Mouse (Mus musculus) kidney, embryonic 16.5 days (tissue): ENCODE results near the gene Eif3k. TPM values are rescaled to one million over a fixed set of nuclear protein-coding genes. Genes with fewer than 3 reads are reported as not detected.

Experiments used
- ATAC-seq: fragments of 200-750 bp; cut with Nextera tagmentation; 2 replicates; pipeline ENCODE4 v1.8.0; 2017; ENCODE audit warnings: moderate TSS enrichment; ENCODE audit not compliant: low FRiP score, low TSS enrichment
- H3K27ac ChIP-seq: fragments of 300-500 bp; sonication (generic); 2 replicates; pipeline ENCODE4 v1.5.1; 2014; ENCODE audit warnings: low read length
- H3K27me3 ChIP-seq: fragments of 300-500 bp; sonication (generic); 2 replicates; pipeline ENCODE4 v1.6.1; 2014; ENCODE audit warnings: low read length, control low read depth, mixed read lengths; ENCODE audit not compliant: insufficient read depth
- H3K36me3 ChIP-seq: fragments of 300-500 bp; sonication (generic); 2 replicates; pipeline ENCODE4 v1.6.1; 2014; ENCODE audit warnings: low read length, control low read depth, mixed read lengths; ENCODE audit not compliant: insufficient read depth
- H3K4me1 ChIP-seq: fragments of 300-500 bp; sonication (generic); 2 replicates; pipeline ENCODE4 v1.6.1; 2014; ENCODE audit warnings: low read length, control low read depth, mixed read lengths; ENCODE audit not compliant: insufficient read depth
- H3K4me2 ChIP-seq: fragments of 300-500 bp; sonication (generic); replicated peaks from 2 replicates; pipeline ENCODE4 v1.6.1; 2014; ENCODE audit warnings: low read depth, low read length
- H3K4me3 ChIP-seq: fragments of 300-500 bp; sonication (generic); 2 replicates; pipeline ENCODE4 v1.5.1; 2014; ENCODE audit warnings: mild to moderate bottlenecking, low read length
- H3K9ac ChIP-seq: fragments of 300-500 bp; sonication (generic); replicated peaks from 2 replicates; pipeline ENCODE4 v1.6.1; 2014; ENCODE audit warnings: low read length
- H3K9me3 ChIP-seq: fragments of 300-500 bp; sonication (generic); 2 replicates; pipeline ENCODE4 v1.6.1; 2016; ENCODE audit warnings: low read length, control low read depth
- WGBS: fragments of 180-500 bp; shearing (Covaris S2); extraction: QIAGEN DNeasy Blood & Tissue Kit; methylation state at CpG from one replicate; pipeline ENCODE4 v1.1.7; 2014; 5-methylcytosine and 5-hydroxymethylcytosine counted together
- polyA plus RNA-seq: library from polyadenylated mRNA; unstranded; fragments of >200 nt; fragmentation: Nextera tagmentation; extraction: Ambion mirVana; gene quantifications from 2 replicates; pipeline ENCODE4 v1.2.1, GENCODE M21; 2015

The Eif3k gene
- polyA plus RNA-seq, 1 experiment from 2014 or later: 407 TPM

DNA sequence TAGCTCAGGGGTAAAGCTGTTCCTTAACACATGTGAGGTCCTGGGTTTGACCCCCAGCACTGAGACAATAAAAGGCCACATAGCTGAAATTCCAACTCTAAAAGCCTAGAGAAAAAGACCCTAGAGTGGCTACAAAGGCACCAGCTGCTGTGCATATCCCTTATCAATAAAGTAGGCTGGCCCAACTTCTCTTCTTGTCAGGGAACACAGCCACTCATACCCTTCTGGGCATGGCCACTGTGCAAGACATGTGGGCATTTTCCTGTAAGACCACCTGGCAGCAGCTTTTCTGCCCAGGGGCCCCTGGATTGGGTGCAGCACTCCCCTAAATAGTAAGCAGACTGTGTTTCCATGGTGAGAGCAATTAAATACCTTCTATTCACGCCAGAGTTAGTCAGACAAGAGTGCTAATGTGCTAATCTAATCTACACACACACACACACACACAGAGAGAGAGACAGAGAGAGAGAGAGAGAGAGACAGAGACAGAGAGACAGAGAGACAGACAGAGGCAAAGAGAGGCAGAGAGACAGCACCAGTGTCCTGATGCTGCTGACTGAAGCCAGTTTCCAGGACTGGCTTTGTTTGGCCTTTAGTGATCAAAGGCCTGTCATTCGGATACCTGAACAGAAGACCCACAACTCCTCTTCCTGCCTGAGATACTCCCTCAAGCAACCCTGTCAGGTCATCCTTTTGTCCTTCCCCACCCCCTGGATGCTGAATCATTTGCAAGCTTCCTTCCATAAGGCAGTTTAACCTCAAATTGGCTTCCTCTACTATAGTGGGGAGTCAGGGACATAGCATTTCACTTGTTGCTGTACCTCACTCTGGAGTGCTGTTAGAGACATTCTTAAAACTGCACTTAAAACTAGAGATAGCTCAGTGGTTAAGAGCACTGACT is 27.9 kb downstream of the Eif3k start:
- no peaks in the 10 kb centered on the region for H3K36me3 ChIP-seq
- no peak overlapping the region for H3K4me3 ChIP-seq
- ATAC-seq: 0 out of 2 replicates have a peak, but pooled peaks have one; percentile 14
- no peaks in the 10 kb centered on the region for H3K9me3 ChIP-seq
- H3K4me1 ChIP-seq: peaks cover 91% of the 10 kb centered on the region
- H3K9ac ChIP-seq: no peak overlapping the region; the same call in 1 of the 2 replicates
- WGBS: 11% methylated on average over 2 of the region's 2 CpGs
- H3K27me3 ChIP-seq: no peaks in the 10 kb centered on the region
- H3K27ac ChIP-seq: peak overlapping the region; percentile 88
- H3K4me2 ChIP-seq: peak overlapping the region; percentile 6; the same call in 1 of the 2 replicates

DNA sequence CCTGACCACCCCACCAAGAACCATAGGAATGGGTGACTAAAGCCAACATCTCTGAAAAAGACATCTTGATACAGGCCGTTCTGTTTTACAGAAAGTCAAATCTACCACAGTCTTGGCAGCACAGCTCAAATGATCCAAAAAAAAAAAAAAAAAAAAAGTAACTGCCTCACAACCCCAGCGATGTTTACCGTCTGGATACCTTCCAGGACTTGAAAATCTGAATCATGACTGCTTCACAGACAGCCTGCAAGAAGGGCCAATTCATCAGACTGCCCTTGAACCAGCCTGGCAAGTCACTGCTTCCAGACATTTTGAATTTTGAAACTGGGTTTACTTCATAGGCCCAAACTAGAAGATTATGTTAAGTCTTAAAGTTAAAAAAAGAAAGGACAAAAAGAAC is 28.9 kb downstream of the Eif3k start:
- Histone ChIP-seq H3K27me3 (no peaks in the 10 kb centered on the region), H3K9ac (peak overlapping the region; percentile 23), H3K4me3 (no peak overlapping the region), H3K36me3 (no peaks in the 10 kb centered on the region), H3K9me3 (no peaks in the 10 kb centered on the region), H3K4me1 (peaks cover 90% of the 10 kb centered on the region), H3K27ac (peak overlapping the region; percentile 88), H3K4me2 (no peak overlapping the region)
- ATAC-seq: no peak
- 10% methylated on average over 3 of the region's 3 CpGs for WGBS

DNA sequence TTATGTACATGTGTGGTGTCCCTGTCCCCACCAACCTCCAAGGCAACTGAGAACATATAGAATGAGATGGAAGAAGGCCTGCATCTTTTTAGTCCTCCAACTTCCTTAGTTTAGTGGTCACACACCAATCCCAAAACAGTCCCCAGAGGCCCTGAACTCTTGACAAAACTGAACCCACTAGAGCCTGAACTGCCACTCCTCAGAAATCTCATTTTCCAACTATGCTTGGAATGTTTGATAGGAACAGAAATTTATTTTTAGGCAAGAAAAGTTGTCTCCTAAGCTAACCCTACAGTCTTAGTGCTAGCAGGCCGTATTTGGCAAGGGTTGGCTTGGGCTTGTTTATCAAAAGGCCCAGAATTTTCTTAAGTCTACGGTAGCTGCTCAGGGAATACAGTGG is 29.9 kb downstream of the Eif3k start:
- no peaks in the 10 kb centered on the region for H3K9me3 ChIP-seq
- no peak overlapping the region for H3K4me2 ChIP-seq
- no peak overlapping the region for H3K9ac ChIP-seq
- peak overlapping the region; percentile 88 for H3K27ac ChIP-seq
- no peaks in the 10 kb centered on the region for H3K27me3 ChIP-seq
- H3K36me3 ChIP-seq: no peaks in the 10 kb centered on the region
- peaks cover 90% of the 10 kb centered on the region for H3K4me1 ChIP-seq
- 70% methylated on average over 2 of the region's 2 CpGs for WGBS
- ATAC-seq: no peak
- no peak overlapping the region for H3K4me3 ChIP-seq

DNA sequence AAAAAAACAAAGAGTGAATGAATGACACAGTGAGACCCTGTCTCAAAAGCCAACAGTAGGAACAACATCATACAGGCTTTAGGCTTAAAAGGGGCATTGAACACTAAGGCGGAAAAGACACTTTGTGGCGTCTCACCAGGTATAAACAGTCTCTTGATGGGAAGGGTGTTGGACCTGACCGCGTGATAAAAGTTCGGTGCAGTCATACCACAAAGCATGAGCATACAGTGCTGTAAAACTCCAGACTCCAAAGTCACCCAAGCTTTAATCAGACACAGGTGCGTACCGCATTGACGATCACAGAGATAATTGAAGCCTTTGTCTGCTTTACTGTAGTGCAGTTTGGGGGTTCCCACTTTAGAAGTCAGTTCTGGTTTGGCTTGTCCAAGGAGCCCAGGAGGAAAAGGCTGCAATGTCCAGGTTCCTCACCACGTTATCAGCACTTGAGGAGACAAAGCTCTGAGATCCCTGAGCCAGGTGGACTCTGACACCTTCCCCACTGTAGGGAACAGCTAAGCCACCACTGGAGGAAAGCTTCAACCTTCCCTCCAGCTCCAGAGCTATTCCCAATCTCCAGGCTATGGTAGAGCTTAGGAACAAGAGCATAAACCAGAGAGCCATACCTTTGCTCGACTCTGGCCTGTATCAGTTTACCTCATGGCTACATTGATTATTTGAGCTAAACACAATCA is 31.2 kb downstream of the Eif3k start:
- H3K9ac ChIP-seq: no peak overlapping the region
- no peak overlapping the region for H3K27ac ChIP-seq
- ATAC-seq: no peak
- no peaks in the 10 kb centered on the region for H3K36me3 ChIP-seq
- H3K27me3 ChIP-seq: no peaks in the 10 kb centered on the region
- H3K4me1 ChIP-seq: peaks cover 90% of the 10 kb centered on the region
- no peak overlapping the region for H3K4me3 ChIP-seq
- WGBS: 86% methylated on average over 10 of the region's 10 CpGs
- H3K4me2 ChIP-seq: no peak overlapping the region
- no peaks in the 10 kb centered on the region for H3K9me3 ChIP-seq

DNA sequence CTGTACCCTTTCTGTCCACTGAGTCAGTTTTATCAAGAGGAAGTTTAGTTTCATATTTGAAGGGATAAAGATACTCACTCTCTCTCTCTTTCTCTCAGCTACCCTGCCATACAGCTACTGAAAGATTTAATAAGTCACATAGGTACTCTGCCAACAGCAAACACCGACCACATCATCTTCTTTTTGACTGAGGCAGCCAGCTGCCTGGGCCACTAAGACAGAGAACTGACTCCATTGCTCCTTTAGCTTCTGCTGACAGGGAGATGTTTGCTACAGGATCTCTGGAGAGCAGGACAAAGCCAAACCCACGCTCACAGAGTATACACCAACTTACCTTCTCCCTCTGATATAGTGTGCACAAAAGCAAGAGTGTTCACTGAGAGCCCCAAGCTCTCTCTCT is 32.4 kb downstream of the Eif3k start:
- no peak for ATAC-seq
- Histone ChIP-seq H3K4me1 (peaks cover 96% of the 10 kb centered on the region), H3K27ac (peak overlapping the region; percentile 71), H3K36me3 (no peaks in the 10 kb centered on the region), H3K9me3 (no peaks in the 10 kb centered on the region), H3K9ac (peak overlapping the region; percentile 7; the same call in 1 of the 2 replicates), H3K27me3 (no peaks in the 10 kb centered on the region), H3K4me3 (no peak overlapping the region), H3K4me2 (no peak overlapping the region; the same call in 1 of the 2 replicates)
- 70% methylated on average over 2 of the region's 2 CpGs for WGBS

DNA sequence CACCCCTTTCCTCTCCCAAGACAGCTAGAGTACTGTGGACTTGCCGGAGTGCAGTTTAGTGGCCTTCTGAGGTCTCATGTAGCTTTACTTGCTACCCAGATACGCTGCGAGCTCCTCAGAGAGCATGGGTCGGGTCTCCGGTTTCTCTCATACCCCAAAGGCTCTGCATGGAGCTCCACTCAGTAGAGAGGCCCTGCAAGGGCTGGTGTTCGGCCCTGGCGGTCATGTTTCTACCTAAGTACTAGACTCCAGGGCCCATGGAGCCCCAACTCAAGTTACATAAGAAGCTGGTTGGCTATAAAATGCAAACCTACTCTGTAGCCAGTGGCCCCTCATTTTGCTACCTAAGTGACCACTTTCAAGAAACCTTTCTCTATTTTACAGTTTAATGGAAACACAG is 32.9 kb downstream of the Eif3k start:
- no peaks in the 10 kb centered on the region for H3K36me3 ChIP-seq
- 49% methylated on average over 7 of the region's 7 CpGs for WGBS
- ATAC-seq: no peak
- no peaks in the 10 kb centered on the region for H3K27me3 ChIP-seq
- H3K4me3 ChIP-seq: no peak overlapping the region
- H3K4me1 ChIP-seq: peaks cover 97% of the 10 kb centered on the region
- H3K9me3 ChIP-seq: no peaks in the 10 kb centered on the region
- peak overlapping the region; percentile 71 for H3K27ac ChIP-seq
- peak overlapping the region; percentile 4; the same call in 1 of the 2 replicates for H3K9ac ChIP-seq
- no peak overlapping the region for H3K4me2 ChIP-seq

DNA sequence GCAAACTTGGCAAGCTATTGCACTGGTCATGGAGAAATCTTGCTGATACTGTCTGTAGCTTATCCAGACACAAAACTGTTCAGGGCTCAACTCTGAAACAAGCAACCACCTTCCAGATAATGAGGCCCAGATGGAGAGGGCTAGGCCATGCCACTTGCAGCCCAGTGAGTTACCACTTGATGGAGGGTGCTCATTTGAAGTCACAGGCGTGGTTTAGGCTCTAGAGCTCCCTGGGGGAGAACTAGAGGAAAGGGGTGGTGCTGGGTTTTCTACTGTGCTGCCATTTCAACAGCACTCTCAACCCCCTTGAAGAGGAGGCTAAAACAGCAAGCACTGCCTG is 35.4 kb downstream of the Eif3k start:
- no peak overlapping the region for H3K4me3 ChIP-seq
- peak overlapping the region; percentile 92 for H3K27ac ChIP-seq
- 21% methylated on average over 1 of the region's 1 CpGs for WGBS
- peaks cover 93% of the 10 kb centered on the region for H3K4me1 ChIP-seq
- H3K36me3 ChIP-seq: no peaks in the 10 kb centered on the region
- no peak overlapping the region for H3K4me2 ChIP-seq
- peak overlapping the region; percentile 18; the same call in 1 of the 2 replicates for H3K9ac ChIP-seq
- no peaks in the 10 kb centered on the region for H3K9me3 ChIP-seq
- H3K27me3 ChIP-seq: no peaks in the 10 kb centered on the region
- 0 out of 2 replicates have a peak, but pooled peaks have one; percentile 4 for ATAC-seq

DNA sequence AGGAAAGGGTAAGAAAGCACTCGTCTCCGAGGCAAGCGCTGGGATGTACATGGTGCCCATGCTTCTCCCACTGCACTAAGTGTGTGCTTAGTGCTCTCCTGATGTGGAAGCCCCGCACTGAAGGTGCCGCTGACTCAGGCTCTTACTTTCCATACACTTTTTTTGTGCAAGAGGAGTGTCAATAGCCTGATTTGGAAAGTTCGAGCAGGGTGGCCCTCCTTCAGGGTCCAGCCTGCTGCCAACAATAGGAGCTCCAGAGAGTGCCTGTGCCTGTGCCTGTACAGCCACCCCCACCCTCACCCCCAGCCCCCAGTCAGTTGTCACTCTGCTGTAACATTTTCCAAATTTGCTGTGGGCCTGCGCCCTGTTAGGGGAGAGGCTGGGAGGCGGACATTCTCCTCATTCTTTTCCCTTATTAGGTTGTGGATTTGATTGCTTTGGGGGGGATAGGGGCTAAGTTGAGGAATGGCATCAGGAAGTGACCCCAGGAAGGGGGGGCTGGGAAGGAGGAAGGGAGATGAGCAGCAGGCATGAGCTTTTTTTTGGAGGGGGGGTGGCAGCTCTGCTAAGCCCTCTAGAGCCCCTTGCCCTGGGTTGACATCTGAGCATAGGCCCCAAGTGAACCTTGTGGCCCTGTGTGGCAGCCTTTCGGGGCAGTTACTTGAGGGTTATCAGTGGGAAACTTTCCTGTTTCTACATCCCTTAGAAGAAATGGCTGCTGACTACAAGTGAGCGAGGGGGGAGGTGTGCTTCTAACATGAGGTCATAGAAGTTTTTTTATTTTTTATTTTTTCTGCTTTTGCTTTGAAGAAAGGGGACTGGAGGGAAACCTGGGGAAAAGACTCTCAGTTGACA is 36.0 kb downstream of the Eif3k start:
- Histone ChIP-seq H3K9me3 (no peaks in the 10 kb centered on the region), H3K27ac (peak overlapping the region; percentile 92), H3K4me1 (peaks cover 93% of the 10 kb centered on the region), H3K36me3 (0 out of 2 replicates have a peak, but pooled peaks cover under 1% of the 10 kb centered on the region), H3K4me2 (peak overlapping the region; percentile 34), H3K4me3 (no peak overlapping the region), H3K9ac (peak overlapping the region; percentile 61), H3K27me3 (no peaks in the 10 kb centered on the region)
- peak; percentile 66 for ATAC-seq
- 14% methylated on average over 10 of the region's 10 CpGs for WGBS

DNA sequence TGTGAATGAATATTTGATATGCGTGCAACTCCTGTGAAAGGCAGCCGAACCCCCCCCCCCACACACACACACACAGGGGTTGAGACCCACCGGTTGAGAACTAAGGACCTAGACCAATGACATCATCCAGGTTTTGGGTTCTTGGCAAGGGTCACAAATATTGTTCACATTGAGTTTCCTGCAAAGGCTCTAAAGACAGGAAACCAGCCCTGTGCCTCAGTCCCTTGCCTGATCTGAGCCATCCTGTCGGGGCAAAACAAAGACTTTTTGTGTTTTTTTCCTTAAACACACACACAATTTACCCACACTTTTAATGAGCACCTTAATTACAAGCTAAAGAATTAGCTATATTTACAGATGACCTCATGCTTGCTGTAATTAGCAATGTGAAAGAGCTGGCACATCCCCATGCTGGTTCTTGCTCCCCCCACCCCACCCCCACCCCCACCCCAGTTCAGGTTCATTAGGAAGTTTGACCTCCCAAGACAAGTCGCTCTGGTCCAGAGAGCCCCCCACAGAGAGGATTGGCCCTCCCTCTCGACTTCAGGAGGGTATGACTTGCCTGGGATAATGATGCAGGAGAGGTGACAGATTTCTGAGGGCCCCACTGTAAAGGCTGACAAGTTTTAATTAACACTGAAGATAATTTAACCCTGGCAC is 36.8 kb downstream of the Eif3k start:
- WGBS: 39% methylated on average over 6 of the region's 6 CpGs
- Histone ChIP-seq H3K9me3 (no peaks in the 10 kb centered on the region), H3K27me3 (no peaks in the 10 kb centered on the region), H3K9ac (peak overlapping the region; percentile 61), H3K36me3 (0 out of 2 replicates have a peak, but pooled peaks cover 6% of the 10 kb centered on the region), H3K4me2 (peak overlapping the region; percentile 34), H3K27ac (peak overlapping the region; percentile 92), H3K4me1 (peaks cover 94% of the 10 kb centered on the region), H3K4me3 (no peak overlapping the region)
- ATAC-seq: peak; percentile 33; the same call in 1 of the 2 replicates
